Mouse (Mus musculus): ENCODE data around the gene Smpdl3b. TPM values are rescaled to one million over a fixed set of nuclear protein-coding genes. Genes with fewer than 3 reads are reported as not detected.
"Not testable (repeated sequence)": the region's sequence is repeated elsewhere in the genome, so short reads cannot be mapped to it uniquely, and the experiment has no call there.

Gene Smpdl3b
- polyA plus RNA-seq, 1 experiment from 2014 or later = 0.71 TPM

DNA sequence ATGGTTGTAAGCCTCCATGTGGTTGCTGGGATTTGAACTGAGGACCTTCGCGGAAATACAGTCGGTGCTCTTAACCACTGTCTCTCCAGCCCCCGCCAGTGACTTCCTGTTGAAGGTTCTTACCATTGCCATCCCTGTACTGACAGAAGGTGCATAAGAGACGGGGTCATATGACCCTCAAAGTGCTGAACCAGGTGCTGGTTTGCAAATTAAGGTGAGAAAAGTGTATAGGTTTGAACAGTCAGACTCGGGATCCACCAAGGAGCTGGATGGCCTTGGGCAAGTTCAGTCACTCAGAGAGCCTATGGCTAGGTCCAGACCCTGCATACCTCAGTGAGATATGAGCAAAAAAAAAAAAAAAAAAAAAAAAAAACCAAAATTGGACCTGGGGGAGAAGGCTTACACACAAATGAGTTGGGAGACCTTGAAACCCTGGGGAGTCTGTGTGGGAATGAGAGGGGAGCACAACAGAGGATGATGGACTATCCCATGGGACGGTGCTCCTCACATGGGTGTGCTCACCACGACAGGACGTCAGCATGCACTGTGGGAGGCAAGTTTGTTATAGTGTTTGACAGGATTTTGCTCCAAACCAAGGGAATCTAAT is 10.0 kb downstream of the Smpdl3b start:
- H3K9ac ChIP-seq = no peak overlapping the region
- H3K27me3 ChIP-seq = no peaks in the 10 kb centered on the region
- H3K36me3 ChIP-seq = no peaks in the 10 kb centered on the region
- 84% methylated on average over 9 of the region's 9 CpGs for WGBS
- no peak overlapping the region for H3K4me3 ChIP-seq
- no peak for ATAC-seq (ENCODE audit: low FRiP score, low read depth)
- no peak overlapping the region for H3K4me2 ChIP-seq
- H3K27ac ChIP-seq (replicated peaks) = no peak overlapping the region
- no peaks in the 10 kb centered on the region for H3K9me3 ChIP-seq
- H3K4me1 ChIP-seq (replicated peaks) = peaks cover 15% of the 10 kb centered on the region

- H3K4me3 ChIP-seq = no peak overlapping the region
- H3K36me3 ChIP-seq = no peaks in the 10 kb centered on the region
- H3K9ac ChIP-seq = no peak overlapping the region
- peak; percentile 54; the same call in 1 of the 2 replicates for ATAC-seq (ENCODE audit: low FRiP score, low read depth)
- WGBS = 51% methylated on average over 11 of the region's 11 CpGs
- H3K4me2 ChIP-seq = no peak overlapping the region
- no peaks in the 10 kb centered on the region for H3K9me3 ChIP-seq
- H3K27me3 ChIP-seq = no peaks in the 10 kb centered on the region
- peak overlapping the region; percentile 60 for H3K27ac ChIP-seq (replicated peaks)
- peaks cover 15% of the 10 kb centered on the region for H3K4me1 ChIP-seq (replicated peaks)
Observed at GRCm38 (mm10) chr4:132743992-132744911, 12.8 kb downstream of the Smpdl3b start.

DNA sequence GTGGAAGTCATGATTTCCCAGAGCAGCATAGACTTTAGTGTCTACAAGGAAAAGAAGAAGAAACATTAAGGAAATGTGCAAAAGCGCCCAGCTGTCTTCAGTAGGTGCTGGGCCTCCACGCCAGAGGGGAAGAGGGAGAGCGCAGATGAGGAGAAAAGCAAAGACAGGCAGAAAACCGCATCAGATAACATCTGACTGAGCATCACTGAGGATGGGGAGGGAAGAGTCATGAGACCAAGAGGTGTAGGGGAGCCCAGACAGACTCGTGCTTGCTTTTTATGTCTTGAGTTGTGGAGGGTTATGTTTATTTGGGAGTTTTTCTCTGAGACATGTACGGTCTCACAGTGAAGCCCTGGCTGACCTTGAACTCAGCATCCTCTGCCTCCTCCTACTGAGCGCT is 15.6 kb downstream of the Smpdl3b start:
- Histone ChIP-seq H3K4me1 (replicated peaks) (peaks cover 15% of the 10 kb centered on the region), H3K4me2 (no peak overlapping the region), H3K9me3 (no peaks in the 10 kb centered on the region), H3K4me3 (no peak overlapping the region), H3K27ac (replicated peaks) (no peak overlapping the region), H3K27me3 (no peaks in the 10 kb centered on the region), H3K9ac (no peak overlapping the region), H3K36me3 (no peaks in the 10 kb centered on the region)
- 92% methylated on average over 7 of the region's 7 CpGs for WGBS
- ATAC-seq (ENCODE audit: low FRiP score, low read depth) = no peak

GRCm38 (mm10) chr4:132737154-132737553 is 19.9 kb downstream of the Smpdl3b start:
- H3K36me3 ChIP-seq; H3K27ac ChIP-seq (replicated peaks); H3K4me1 ChIP-seq (replicated peaks); H3K27me3 ChIP-seq; H3K9ac ChIP-seq; H3K9me3 ChIP-seq; H3K4me3 ChIP-seq; H3K4me2 ChIP-seq; ATAC-seq (ENCODE audit: low FRiP score, low read depth): not testable (repeated sequence)
- 95% methylated on average over 9 of the region's 9 CpGs for WGBS

GRCm38 (mm10) chr4:132735894-132736293 is 21.2 kb downstream of the Smpdl3b start:
- Histone ChIP-seq H3K4me1 (replicated peaks) (peaks cover 10% of the 10 kb centered on the region), H3K36me3 (no peaks in the 10 kb centered on the region), H3K27me3 (no peaks in the 10 kb centered on the region), H3K9me3 (no peaks in the 10 kb centered on the region), H3K9ac (no peak overlapping the region), H3K4me3 (no peak overlapping the region), H3K27ac (replicated peaks) (no peak overlapping the region), H3K4me2 (no peak overlapping the region)
- 95% methylated on average over 3 of the region's 3 CpGs for WGBS
- ATAC-seq (ENCODE audit: low FRiP score, low read depth) = no peak

- H3K27me3 ChIP-seq = no peaks in the 10 kb centered on the region
- no peaks in the 10 kb centered on the region for H3K36me3 ChIP-seq
- no peak overlapping the region for H3K9ac ChIP-seq
- H3K4me1 ChIP-seq (replicated peaks) = peaks cover 10% of the 10 kb centered on the region
- no peak for ATAC-seq (ENCODE audit: low FRiP score, low read depth)
- H3K4me2 ChIP-seq = no peak overlapping the region
- H3K9me3 ChIP-seq = no peaks in the 10 kb centered on the region
- WGBS = 73% methylated on average over 2 of the region's 2 CpGs
- H3K27ac ChIP-seq (replicated peaks) = no peak overlapping the region
- H3K4me3 ChIP-seq = no peak overlapping the region
Observed at GRCm38 (mm10) chr4:132735389-132735788, 21.7 kb downstream of the Smpdl3b start.

DNA sequence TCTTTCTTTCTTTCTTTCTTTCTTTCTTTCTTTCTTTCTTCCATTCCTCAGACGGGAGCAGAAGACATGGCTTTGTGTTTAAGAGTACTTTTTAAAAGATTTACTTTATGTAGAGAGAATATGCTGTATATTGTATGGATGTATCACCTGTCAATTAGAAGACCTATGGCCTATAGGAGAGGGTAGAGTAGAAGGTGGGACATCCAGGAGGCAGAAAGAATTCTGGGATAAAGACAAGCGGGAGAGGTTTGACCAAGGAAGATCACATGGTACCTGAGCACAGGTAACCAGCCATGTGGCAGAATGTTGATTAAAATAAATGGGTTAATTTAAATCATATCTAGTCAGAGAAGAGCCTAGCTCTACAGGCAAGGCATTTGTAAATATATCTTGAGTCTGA is 22.3 kb downstream of the Smpdl3b start:
- Histone ChIP-seq H3K4me1 (replicated peaks) (peaks cover 10% of the 10 kb centered on the region), H3K4me2 (no peak overlapping the region), H3K27ac (replicated peaks) (no peak overlapping the region), H3K36me3 (no peaks in the 10 kb centered on the region), H3K4me3 (no peak overlapping the region), H3K9me3 (no peaks in the 10 kb centered on the region), H3K27me3 (no peaks in the 10 kb centered on the region), H3K9ac (no peak overlapping the region)
- WGBS = 91% methylated on average over 2 of the region's 2 CpGs
- ATAC-seq (ENCODE audit: low FRiP score, low read depth) = no peak

GRCm38 (mm10) chr4:132733071-132733770 is 23.8 kb downstream of the Smpdl3b start:
- Histone ChIP-seq H3K4me2 (no peak overlapping the region; the same call in 1 of the 2 replicates), H3K27ac (replicated peaks) (no peak overlapping the region), H3K9me3 (no peaks in the 10 kb centered on the region), H3K9ac (no peak overlapping the region), H3K4me3 (no peak overlapping the region), H3K4me1 (replicated peaks) (peaks cover 10% of the 10 kb centered on the region), H3K27me3 (no peaks in the 10 kb centered on the region), H3K36me3 (no peaks in the 10 kb centered on the region)
- WGBS = 94% methylated on average over 25 of the region's 25 CpGs
- no peak for ATAC-seq (ENCODE audit: low FRiP score, low read depth)

- ATAC-seq (ENCODE audit: low FRiP score, low read depth) = peak; percentile 95
- no peaks in the 10 kb centered on the region for H3K9me3 ChIP-seq
- H3K27ac ChIP-seq (replicated peaks) = peak within 1 kb of the TSS; percentile 40
- H3K36me3 ChIP-seq = no peaks in the 10 kb centered on the region; the same call in 1 of the 2 replicates
- H3K27me3 ChIP-seq = no peaks in the 10 kb centered on the region
- peaks cover 10% of the 10 kb centered on the region for H3K4me1 ChIP-seq (replicated peaks)
- H3K9ac ChIP-seq = peak within 1 kb of the TSS; percentile 61
- peak within 1 kb of the TSS; percentile 68 for H3K4me2 ChIP-seq
- WGBS = 3% methylated on average over 31 of the region's 34 CpGs
- H3K4me3 ChIP-seq = peak within 1 kb of the TSS; percentile 52
Observed at GRCm38 (mm10) chr4:132732148-132732684, 24.8 kb downstream of the Smpdl3b start, which contains the start of gene Xkr8. TSS of gene Xkr8 (minus strand) at chr4:132732546.

DNA sequence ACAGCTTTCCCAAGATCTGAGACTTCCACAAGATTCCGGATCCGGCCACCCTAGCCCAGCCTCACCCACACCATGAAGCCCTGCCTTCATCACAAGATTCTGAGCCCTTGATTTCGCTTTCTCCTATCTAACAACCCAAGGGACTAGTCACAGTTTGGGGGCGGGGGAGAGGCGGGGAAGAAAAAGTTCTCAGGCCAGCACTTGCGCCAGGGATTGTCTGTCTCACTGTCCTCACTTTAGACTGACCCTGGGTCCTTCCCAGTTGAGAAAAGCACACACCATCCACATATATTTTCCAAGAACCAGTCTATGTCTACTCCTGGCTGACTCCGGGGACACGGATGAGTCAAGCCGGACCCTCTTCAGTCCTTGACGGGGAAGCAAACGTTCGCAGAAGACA is 25.4 kb downstream of the Smpdl3b start:
- H3K9me3 ChIP-seq = no peaks in the 10 kb centered on the region
- WGBS = 56% methylated on average over 12 of the region's 12 CpGs
- no peaks in the 10 kb centered on the region for H3K27me3 ChIP-seq
- peak overlapping the region; percentile 61 for H3K9ac ChIP-seq
- H3K36me3 ChIP-seq = no peaks in the 10 kb centered on the region; the same call in 1 of the 2 replicates
- peaks cover 10% of the 10 kb centered on the region for H3K4me1 ChIP-seq (replicated peaks)
- H3K27ac ChIP-seq (replicated peaks) = no peak overlapping the region
- peak overlapping the region; percentile 68 for H3K4me2 ChIP-seq
- H3K4me3 ChIP-seq = peak overlapping the region; percentile 52
- ATAC-seq (ENCODE audit: low FRiP score, low read depth) = no peak

DNA sequence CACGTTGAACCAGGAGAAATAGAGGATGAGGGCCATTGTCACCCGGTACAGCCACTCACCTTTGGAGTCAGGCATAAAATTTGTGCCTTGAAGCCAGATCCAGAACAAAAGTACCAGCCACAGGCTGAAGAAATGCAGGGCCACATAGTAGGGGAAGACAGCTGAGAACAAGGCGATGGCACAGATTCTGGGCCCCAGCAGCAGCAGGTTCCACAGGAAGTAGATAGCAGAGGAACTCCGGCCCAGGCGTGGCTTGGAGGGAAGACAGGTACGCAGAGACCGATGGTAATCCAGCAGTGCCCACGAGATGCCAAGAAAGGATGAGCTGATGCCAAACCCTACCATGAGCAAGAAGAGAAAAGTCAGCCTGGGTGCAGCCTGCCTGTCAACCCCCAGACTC is 28.8 kb downstream of the Smpdl3b start:
- WGBS = 91% methylated on average over 8 of the region's 8 CpGs
- peaks cover 10% of the 10 kb centered on the region; the same call in 1 of the 2 replicates for H3K36me3 ChIP-seq
- H3K9me3 ChIP-seq = no peaks in the 10 kb centered on the region

More for the DNA sequence above, 28.8 kb downstream of the Smpdl3b start:
- Histone ChIP-seq H3K4me1 (replicated peaks) (peaks cover 10% of the 10 kb centered on the region), H3K27ac (replicated peaks) (no peak overlapping the region), H3K4me2 (no peak overlapping the region), H3K4me3 (no peak overlapping the region), H3K27me3 (no peaks in the 10 kb centered on the region), H3K9ac (no peak overlapping the region)
- ATAC-seq (ENCODE audit: low FRiP score, low read depth) = no peak
